Mouse (Mus musculus): ENCODE results near the gene Rab11fip4. TPM values are rescaled to one million over a fixed set of nuclear protein-coding genes. Genes with fewer than 3 reads are reported as not detected.

Rab11fip4 gene
- polyA plus RNA-seq, 1 experiment, result 40.8 TPM

- peak; percentile 54 for DNase-seq
- Histone ChIP-seq H3K4me1 (ENCODE audit: control insufficient read depth, insufficient read depth, low read length) (peaks cover 51% of the 10 kb centered on the region), H3K27ac (ENCODE audit: insufficient read depth, low read depth, low read length) (peak overlapping the region; percentile 41), H3K4me3 (ENCODE audit: insufficient read depth, low read depth, low read length) (no peak overlapping the region), H3K27me3 (replicated peaks; ENCODE audit: control insufficient read depth, insufficient read depth, low read length) (no peaks in the 10 kb centered on the region), H3K36me3 (ENCODE audit: control insufficient read depth, insufficient read depth, low read length) (no peaks in the 10 kb centered on the region)
- WGBS, result 23% methylated on average over 8 of the region's 8 CpGs
- TF ChIP-seq POLR2A (IDR thresholded peaks at IDR 0.05; ENCODE audit: low read depth, low read length), result no peak
- no peak for TF ChIP-seq CTCF (conservative IDR thresholded peaks at IDR 0.05; ENCODE audit: insufficient read depth, insufficient read length, low read depth, low read length)
Measured at GRCm38 (mm10) chr11:79644717-79645191, 53.7 kb downstream of the Rab11fip4 start.

GRCm38 (mm10) chr11:79646026-79646425 is 55.0 kb downstream of the Rab11fip4 start:
- H3K4me1 ChIP-seq (ENCODE audit: control insufficient read depth, insufficient read depth, low read length), result peaks cover 51% of the 10 kb centered on the region
- H3K27ac ChIP-seq (ENCODE audit: insufficient read depth, low read depth, low read length), result peak overlapping the region; percentile 84
- no peak for DNase-seq
- 38% methylated on average over 5 of the region's 5 CpGs for WGBS
- H3K27me3 ChIP-seq (replicated peaks; ENCODE audit: control insufficient read depth, insufficient read depth, low read length), result no peaks in the 10 kb centered on the region
- H3K36me3 ChIP-seq (ENCODE audit: control insufficient read depth, insufficient read depth, low read length), result no peaks in the 10 kb centered on the region
- no peak overlapping the region for H3K4me3 ChIP-seq (ENCODE audit: insufficient read depth, low read depth, low read length)
- TF ChIP-seq POLR2A (IDR thresholded peaks at IDR 0.05; ENCODE audit: low read depth, low read length) (no peak), CTCF (conservative IDR thresholded peaks at IDR 0.05; ENCODE audit: insufficient read depth, insufficient read length, low read depth, low read length) (no peak)

GRCm38 (mm10) chr11:79646467-79647070 is 55.6 kb downstream of the Rab11fip4 start:
- no peak for TF ChIP-seq CTCF (conservative IDR thresholded peaks at IDR 0.05; ENCODE audit: insufficient read depth, insufficient read length, low read depth, low read length)
- no peak for TF ChIP-seq POLR2A (IDR thresholded peaks at IDR 0.05; ENCODE audit: low read depth, low read length)
- H3K27ac ChIP-seq (ENCODE audit: insufficient read depth, low read depth, low read length), result peak overlapping the region; percentile 98
- H3K27me3 ChIP-seq (replicated peaks; ENCODE audit: control insufficient read depth, insufficient read depth, low read length), result no peaks in the 10 kb centered on the region
- peak; percentile 90 for DNase-seq
- H3K36me3 ChIP-seq (ENCODE audit: control insufficient read depth, insufficient read depth, low read length), result no peaks in the 10 kb centered on the region
- H3K4me1 ChIP-seq (ENCODE audit: control insufficient read depth, insufficient read depth, low read length), result peaks cover 51% of the 10 kb centered on the region
- H3K4me3 ChIP-seq (ENCODE audit: insufficient read depth, low read depth, low read length), result no peak overlapping the region
- WGBS, result 20% methylated on average over 12 of the region's 12 CpGs

- Histone ChIP-seq H3K4me3 (ENCODE audit: insufficient read depth, low read depth, low read length) (no peak overlapping the region), H3K27ac (ENCODE audit: insufficient read depth, low read depth, low read length) (peak overlapping the region; percentile 98), H3K4me1 (ENCODE audit: control insufficient read depth, insufficient read depth, low read length) (peaks cover 51% of the 10 kb centered on the region), H3K27me3 (replicated peaks; ENCODE audit: control insufficient read depth, insufficient read depth, low read length) (no peaks in the 10 kb centered on the region), H3K36me3 (ENCODE audit: control insufficient read depth, insufficient read depth, low read length) (no peaks in the 10 kb centered on the region)
- WGBS, result 28% methylated on average over 8 of the region's 8 CpGs
- no peak for TF ChIP-seq CTCF (conservative IDR thresholded peaks at IDR 0.05; ENCODE audit: insufficient read depth, insufficient read length, low read depth, low read length)
- TF ChIP-seq POLR2A (IDR thresholded peaks at IDR 0.05; ENCODE audit: low read depth, low read length), result no peak
- DNase-seq, result peak; percentile 85
Measured at GRCm38 (mm10) chr11:79647071-79647501, 56.1 kb downstream of the Rab11fip4 start.

GRCm38 (mm10) chr11:79650359-79650835 is 59.4 kb downstream of the Rab11fip4 start:
- H3K4me1 ChIP-seq (ENCODE audit: control insufficient read depth, insufficient read depth, low read length), result peaks cover 37% of the 10 kb centered on the region
- TF ChIP-seq CTCF (conservative IDR thresholded peaks at IDR 0.05; ENCODE audit: insufficient read depth, insufficient read length, low read depth, low read length), result no peak
- no peak overlapping the region for H3K4me3 ChIP-seq (ENCODE audit: insufficient read depth, low read depth, low read length)
- no peaks in the 10 kb centered on the region for H3K27me3 ChIP-seq (replicated peaks; ENCODE audit: control insufficient read depth, insufficient read depth, low read length)
- no peak for DNase-seq
- no peaks in the 10 kb centered on the region for H3K36me3 ChIP-seq (ENCODE audit: control insufficient read depth, insufficient read depth, low read length)
- H3K27ac ChIP-seq (ENCODE audit: insufficient read depth, low read depth, low read length), result no peak overlapping the region
- WGBS, result 63% methylated on average over 5 of the region's 5 CpGs

GRCm38 (mm10) chr11:79652257-79652656 is 61.2 kb downstream of the Rab11fip4 start:
- Histone ChIP-seq H3K4me1 (ENCODE audit: control insufficient read depth, insufficient read depth, low read length) (peaks cover 21% of the 10 kb centered on the region), H3K27ac (ENCODE audit: insufficient read depth, low read depth, low read length) (no peak overlapping the region), H3K27me3 (replicated peaks; ENCODE audit: control insufficient read depth, insufficient read depth, low read length) (no peaks in the 10 kb centered on the region), H3K36me3 (ENCODE audit: control insufficient read depth, insufficient read depth, low read length) (no peaks in the 10 kb centered on the region), H3K4me3 (ENCODE audit: insufficient read depth, low read depth, low read length) (no peak overlapping the region)
- TF ChIP-seq CTCF (conservative IDR thresholded peaks at IDR 0.05; ENCODE audit: insufficient read depth, insufficient read length, low read depth, low read length) (no peak), POLR2A (IDR thresholded peaks at IDR 0.05; ENCODE audit: low read depth, low read length) (no peak)
- WGBS, result 81% methylated on average over 9 of the region's 9 CpGs
- no peak for DNase-seq

- no peak overlapping the region for H3K4me3 ChIP-seq (ENCODE audit: insufficient read depth, low read depth, low read length)
- peak; percentile 50 for DNase-seq
Measured at GRCm38 (mm10) chr11:79652921-79653575, 62.0 kb downstream of the Rab11fip4 start.

More at GRCm38 (mm10) chr11:79652921-79653575, 62.0 kb downstream of the Rab11fip4 start:
- peaks cover 13% of the 10 kb centered on the region for H3K4me1 ChIP-seq (ENCODE audit: control insufficient read depth, insufficient read depth, low read length)
- TF ChIP-seq POLR2A (IDR thresholded peaks at IDR 0.05; ENCODE audit: low read depth, low read length), result no peak
- no peak for TF ChIP-seq CTCF (conservative IDR thresholded peaks at IDR 0.05; ENCODE audit: insufficient read depth, insufficient read length, low read depth, low read length)
- 63% methylated on average over 20 of the region's 20 CpGs for WGBS
- no peaks in the 10 kb centered on the region for H3K36me3 ChIP-seq (ENCODE audit: control insufficient read depth, insufficient read depth, low read length)
- no peaks in the 10 kb centered on the region for H3K27me3 ChIP-seq (replicated peaks; ENCODE audit: control insufficient read depth, insufficient read depth, low read length)
- no peak overlapping the region for H3K27ac ChIP-seq (ENCODE audit: insufficient read depth, low read depth, low read length)
